Mouse (Mus musculus): ENCODE measurements around the gene Lbhd1. TPM values are rescaled to one million over a fixed set of nuclear protein-coding genes. Genes with fewer than 3 reads are reported as not detected.

The Lbhd1 gene
- polyA plus RNA-seq, 2 experiments, result 6.0 to 70.0 TPM

GRCm38 (mm10) chr19:8920836-8921291, 37.3 kb downstream of the Lbhd1 start:
- TF ChIP-seq POLR2A (IDR thresholded peaks at IDR 0.05; ENCODE audit: borderline replicate concordance, extremely low read depth, insufficient read depth, insufficient read length), result no peak

GRCm38 (mm10) chr19:8921741-8922140, 38.2 kb downstream of the Lbhd1 start:
- ATAC-seq (ENCODE audit: low FRiP score, low read depth), result no peak
- Histone ChIP-seq H3K4me3 (replicated peaks; ENCODE audit: low read length) (no peak overlapping the region), H3K4me1 (ENCODE audit: control insufficient read depth, insufficient read depth, low read length) (peaks cover 13% of the 10 kb centered on the region), H3K9ac (ENCODE audit: low read depth, low read length, severe bottlenecking) (no peak overlapping the region), H3K4me2 (replicated peaks; ENCODE audit: low read depth, low read length, severe bottlenecking) (no peak overlapping the region), H3K9me3 (ENCODE audit: control insufficient read depth, low read length) (no peaks in the 10 kb centered on the region), H3K36me3 (ENCODE audit: control insufficient read depth, insufficient read depth, low read length) (peaks cover 29% of the 10 kb centered on the region), H3K27me3 (ENCODE audit: control insufficient read depth, insufficient read depth, low read length) (no peaks in the 10 kb centered on the region), H3K27ac (replicated peaks; ENCODE audit: low read depth, low read length) (no peak overlapping the region)
- WGBS, result 71% methylated on average over 9 of the region's 9 CpGs
- DNase-seq (ENCODE audit: low spot score), result no peak
- no peak for TF ChIP-seq POLR2A (IDR thresholded peaks at IDR 0.05; ENCODE audit: borderline replicate concordance, extremely low read depth, insufficient read depth, insufficient read length)

More at GRCm38 (mm10) chr19:8920836-8921291, 37.3 kb downstream of the Lbhd1 start:
- no peaks in the 10 kb centered on the region for H3K9me3 ChIP-seq (ENCODE audit: control insufficient read depth, low read length)
- H3K4me3 ChIP-seq (replicated peaks; ENCODE audit: low read length), result peak overlapping the region; percentile 79
- no peak for ATAC-seq (ENCODE audit: low FRiP score, low read depth)
- peaks cover 29% of the 10 kb centered on the region for H3K36me3 ChIP-seq (ENCODE audit: control insufficient read depth, insufficient read depth, low read length)
- under 1% methylated on average over 6 of the region's 6 CpGs for WGBS
- peak overlapping the region; percentile 86 for H3K27ac ChIP-seq (replicated peaks; ENCODE audit: low read depth, low read length)
- H3K4me1 ChIP-seq (ENCODE audit: control insufficient read depth, insufficient read depth, low read length), result peaks cover 13% of the 10 kb centered on the region
- no peaks in the 10 kb centered on the region for H3K27me3 ChIP-seq (ENCODE audit: control insufficient read depth, insufficient read depth, low read length)
- H3K4me2 ChIP-seq (replicated peaks; ENCODE audit: low read depth, low read length, severe bottlenecking), result peak overlapping the region; percentile 91
- peak overlapping the region; percentile 77 for H3K9ac ChIP-seq (ENCODE audit: low read depth, low read length, severe bottlenecking)
- peak; percentile 68 for DNase-seq (ENCODE audit: low spot score)

DNA sequence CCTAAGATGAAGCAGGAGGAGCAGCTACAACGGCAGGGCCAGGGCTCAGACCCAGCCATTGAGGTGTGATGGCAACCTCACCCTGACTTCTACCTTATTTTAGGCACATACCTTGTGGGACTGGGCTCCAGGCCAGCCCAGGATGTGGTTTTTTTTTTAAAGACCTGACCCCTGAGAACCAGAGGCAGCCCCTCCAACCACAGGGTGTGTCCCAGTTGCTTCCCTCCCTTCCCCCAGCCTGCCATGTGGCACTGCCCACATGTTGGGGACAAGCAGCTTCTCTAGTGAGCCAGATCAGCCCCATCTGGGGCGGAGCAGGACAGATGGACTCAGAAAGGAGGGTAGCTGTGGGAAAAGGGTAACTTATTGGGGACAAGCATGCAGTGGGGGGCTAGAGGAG, 43.2 kb downstream of the Lbhd1 start:
- no peak for ATAC-seq (ENCODE audit: low FRiP score, low read depth)
- Histone ChIP-seq H3K36me3 (ENCODE audit: control insufficient read depth, insufficient read depth, low read length) (peaks cover 43% of the 10 kb centered on the region), H3K4me2 (replicated peaks; ENCODE audit: low read depth, low read length, severe bottlenecking) (no peak overlapping the region), H3K27ac (replicated peaks; ENCODE audit: low read depth, low read length) (no peak overlapping the region), H3K4me1 (ENCODE audit: control insufficient read depth, insufficient read depth, low read length) (peaks cover 14% of the 10 kb centered on the region), H3K9me3 (ENCODE audit: control insufficient read depth, low read length) (no peaks in the 10 kb centered on the region), H3K9ac (ENCODE audit: low read depth, low read length, severe bottlenecking) (no peak overlapping the region), H3K4me3 (replicated peaks; ENCODE audit: low read length) (no peak overlapping the region), H3K27me3 (ENCODE audit: control insufficient read depth, insufficient read depth, low read length) (no peaks in the 10 kb centered on the region)
- DNase-seq (ENCODE audit: low spot score), result no peak
- WGBS, result 90% methylated on average over 2 of the region's 2 CpGs
- TF ChIP-seq POLR2A (IDR thresholded peaks at IDR 0.05; ENCODE audit: borderline replicate concordance, extremely low read depth, insufficient read depth, insufficient read length), result no peak

DNA sequence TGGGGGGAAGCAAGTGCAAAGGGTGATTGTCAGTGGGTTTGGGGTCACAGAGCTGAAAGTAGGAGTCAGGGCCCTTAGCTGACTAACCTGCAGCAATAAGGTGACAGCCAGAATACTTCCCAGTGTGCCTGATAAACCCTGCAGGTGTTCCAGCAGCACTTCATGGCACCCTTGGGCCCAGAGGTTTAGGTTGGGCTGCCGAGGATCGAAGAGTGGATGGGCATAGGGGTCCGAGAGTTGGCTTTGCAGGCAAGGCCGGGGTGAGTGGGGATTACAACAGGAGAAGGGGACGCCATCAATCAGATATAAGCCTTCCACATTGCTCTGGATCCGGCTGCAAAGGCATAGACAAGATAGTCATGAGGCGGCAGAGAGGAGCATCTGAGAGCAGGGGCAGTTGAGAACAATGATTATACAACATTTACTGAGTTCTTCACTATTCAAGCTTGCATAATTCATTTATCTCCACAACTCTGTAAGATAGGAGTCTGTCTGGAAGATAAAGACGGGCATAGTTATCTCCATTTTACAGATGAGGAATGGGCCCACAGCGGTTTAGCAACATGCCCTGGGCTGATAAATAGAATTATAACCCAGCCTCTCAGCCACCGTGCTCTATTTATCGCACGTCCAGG, 44.5 kb downstream of the Lbhd1 start:
- TF ChIP-seq POLR2A (IDR thresholded peaks at IDR 0.05; ENCODE audit: borderline replicate concordance, extremely low read depth, insufficient read depth, insufficient read length), result no peak
- no peak for ATAC-seq (ENCODE audit: low FRiP score, low read depth)

GRCm38 (mm10) chr19:8928689-8929223, 45.2 kb downstream of the Lbhd1 start:
- no peaks in the 10 kb centered on the region for H3K27me3 ChIP-seq (ENCODE audit: control insufficient read depth, insufficient read depth, low read length)
- H3K4me2 ChIP-seq (replicated peaks; ENCODE audit: low read depth, low read length, severe bottlenecking), result peak overlapping the region; percentile 69
- 20% methylated on average over 14 of the region's 16 CpGs for WGBS
- DNase-seq (ENCODE audit: low spot score), result no peak
- H3K4me1 ChIP-seq (ENCODE audit: control insufficient read depth, insufficient read depth, low read length), result peaks cover 12% of the 10 kb centered on the region
- peak overlapping the region; percentile 89 for H3K9ac ChIP-seq (ENCODE audit: low read depth, low read length, severe bottlenecking)
- peaks cover 48% of the 10 kb centered on the region for H3K36me3 ChIP-seq (ENCODE audit: control insufficient read depth, insufficient read depth, low read length)
- no peak for TF ChIP-seq POLR2A (IDR thresholded peaks at IDR 0.05; ENCODE audit: borderline replicate concordance, extremely low read depth, insufficient read depth, insufficient read length)
- 0 out of 2 replicates have a peak overlapping the region, but pooled peaks have one; percentile 67 for H3K27ac ChIP-seq (replicated peaks; ENCODE audit: low read depth, low read length)
- no peaks in the 10 kb centered on the region for H3K9me3 ChIP-seq (ENCODE audit: control insufficient read depth, low read length)
- H3K4me3 ChIP-seq (replicated peaks; ENCODE audit: low read length), result peak overlapping the region; percentile 68
- ATAC-seq (ENCODE audit: low FRiP score, low read depth), result no peak

More for the DNA sequence above, 44.5 kb downstream of the Lbhd1 start:
- peaks cover 12% of the 10 kb centered on the region for H3K4me1 ChIP-seq (ENCODE audit: control insufficient read depth, insufficient read depth, low read length)
- H3K9ac ChIP-seq (ENCODE audit: low read depth, low read length, severe bottlenecking), result no peak overlapping the region
- peaks cover 41% of the 10 kb centered on the region for H3K36me3 ChIP-seq (ENCODE audit: control insufficient read depth, insufficient read depth, low read length)
- H3K4me2 ChIP-seq (replicated peaks; ENCODE audit: low read depth, low read length, severe bottlenecking), result no peak overlapping the region
- H3K4me3 ChIP-seq (replicated peaks; ENCODE audit: low read length), result no peak overlapping the region
- H3K27ac ChIP-seq (replicated peaks; ENCODE audit: low read depth, low read length), result no peak overlapping the region
- no peak for DNase-seq (ENCODE audit: low spot score)
- H3K9me3 ChIP-seq (ENCODE audit: control insufficient read depth, low read length), result no peaks in the 10 kb centered on the region
- H3K27me3 ChIP-seq (ENCODE audit: control insufficient read depth, insufficient read depth, low read length), result no peaks in the 10 kb centered on the region
- WGBS, result 85% methylated on average over 12 of the region's 12 CpGs

Measured in limb, embryonic 14.5 days (tissue).